Mouse (Mus musculus) adrenal gland, adult 18-20 months (tissue): ENCODE measurements around the gene Sorcs2. TPM values are rescaled to one million over a fixed set of nuclear protein-coding genes. Genes with fewer than 3 reads are reported as not detected.

Source experiments
- DNase-seq, 2 experiments: peaks; one replicate each; pipeline ENCODE4 v3.0.0; 2021 to 2022; ENCODE audit warnings: low spot score in 2 of 2
- long read RNA-seq, 2 experiments: library from polyadenylated mRNA; stranded (forward); transcript quantifications; one replicate each; pipeline ENCODE4 v2.0.0; 2021
- total RNA-seq, 2 experiments: library from RNA; stranded (reverse); gene quantifications; 1 replicate in 1 of 2; 2 replicates in 1 of 2; pipeline ENCODE4 v1.2.3; 2021

The Sorcs2 gene
- total RNA-seq: 10 to 100 TPM; 14.2 to 30.4 TPM
- long read RNA-seq, experiment 1, full-length matches to known transcripts: 11 of 17 reads
- long read RNA-seq, experiment 1, partial matches to known transcripts: 3 of 17 reads
- long read RNA-seq, experiment 1, other reads (novel, unspliced or antisense): 3 of 17 reads
- long read RNA-seq, experiment 2, partial matches to known transcripts: 1 of 7 reads
- long read RNA-seq, experiment 2, other reads (novel, unspliced or antisense): 6 of 7 reads

GRCm38 (mm10) chr5:36397837-36398282, at the start of gene Sorcs2:
Sorcs2 (minus strand) TSS chr5:36398139.
- DNase-seq: peak; percentile 80 to 82

DNA sequence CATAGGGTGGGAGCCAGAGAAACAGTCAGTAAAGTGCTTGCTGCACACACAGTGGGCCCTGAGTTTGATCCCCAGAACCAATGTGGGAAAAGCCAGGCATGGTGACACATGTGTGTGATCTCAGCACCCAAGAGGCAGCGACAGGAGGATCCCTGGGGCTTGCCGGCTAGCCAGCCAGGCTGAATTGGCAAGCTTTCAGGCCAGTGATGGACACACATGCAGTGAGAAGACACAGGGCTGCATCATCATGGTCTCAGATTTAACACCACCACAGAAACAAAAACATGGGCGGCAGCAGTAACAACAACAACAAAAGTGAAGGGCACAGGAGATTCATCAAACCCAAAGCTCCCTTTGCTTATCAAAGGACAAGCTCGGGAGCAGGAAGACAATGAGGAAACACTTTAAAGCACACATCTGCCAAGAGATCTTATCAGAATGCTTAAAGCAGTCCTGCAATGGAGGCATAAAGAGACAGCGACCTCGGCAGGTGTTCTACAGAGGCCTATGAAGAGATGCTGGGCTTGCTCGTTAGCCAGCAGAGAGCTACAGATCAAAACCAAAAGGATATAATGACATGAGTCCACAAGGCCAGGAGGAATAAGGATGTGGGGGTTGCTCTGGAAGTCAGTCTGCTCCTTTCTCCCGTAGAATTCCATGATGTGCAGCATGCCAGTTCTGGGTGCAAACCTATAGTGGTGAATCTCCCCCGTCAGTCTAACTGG, 48.4 kb upstream of the Sorcs2 start:
- DNase-seq: no peak

- DNase-seq: no peak
These were observed 47.1 kb upstream of the Sorcs2 start for GRCm38 (mm10) chr5:36445028-36445427.

- DNase-seq: no peak
These were observed 46.7 kb upstream of the Sorcs2 start for GRCm38 (mm10) chr5:36444611-36445010.

GRCm38 (mm10) chr5:36440741-36441140, 42.8 kb upstream of the Sorcs2 start:
- no peak for DNase-seq

GRCm38 (mm10) chr5:36436858-36437257, 38.9 kb upstream of the Sorcs2 start:
- no peak for DNase-seq

- no peak for DNase-seq
These were observed 36.5 kb upstream of the Sorcs2 start for GRCm38 (mm10) chr5:36434398-36434967.

- DNase-seq: no peak
These were observed 33.8 kb upstream of the Sorcs2 start for GRCm38 (mm10) chr5:36431711-36432110.

DNA sequence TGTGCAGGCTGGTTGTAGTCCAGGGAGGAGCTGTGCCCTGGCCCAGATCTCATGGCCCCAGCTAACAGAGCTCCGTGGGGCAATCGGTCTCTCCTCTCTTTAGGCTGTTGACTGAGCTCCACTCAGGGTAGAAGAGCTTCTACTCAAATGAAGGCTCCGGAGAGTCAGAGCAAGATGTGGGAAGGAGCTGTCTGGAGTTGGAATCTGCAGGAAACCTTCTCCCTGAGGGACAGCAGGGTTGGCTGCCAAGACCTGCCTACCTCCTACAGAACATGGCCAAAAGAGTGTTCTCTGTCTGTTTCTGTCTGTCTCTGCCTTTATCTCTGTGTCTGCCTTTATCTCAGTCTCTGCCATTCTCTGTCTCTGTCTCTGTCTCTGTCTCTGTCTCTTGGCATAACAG, 31.6 kb upstream of the Sorcs2 start:
- no peak for DNase-seq

DNA sequence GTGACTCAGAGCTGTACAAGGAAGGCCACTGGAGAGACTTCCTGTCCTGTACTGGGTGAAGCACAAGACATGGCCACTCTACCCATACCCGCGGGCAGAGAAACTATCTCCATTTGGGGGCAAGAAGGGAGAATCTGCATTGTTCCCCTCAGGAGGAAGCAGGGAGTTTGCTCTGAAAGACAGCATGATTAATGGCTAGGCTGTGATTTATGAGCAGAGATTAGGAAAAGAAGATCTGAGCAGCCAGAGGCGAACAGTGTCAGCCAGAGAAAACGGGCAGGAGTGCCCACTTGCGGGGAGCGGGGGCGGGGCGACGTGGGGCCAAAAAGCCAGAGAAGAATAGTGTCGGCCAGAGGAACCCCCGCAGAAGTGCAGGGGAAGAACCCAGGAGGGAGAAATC, 29.9 kb upstream of the Sorcs2 start:
- DNase-seq: peak in 1 of 2 experiments; percentile 39

DNA sequence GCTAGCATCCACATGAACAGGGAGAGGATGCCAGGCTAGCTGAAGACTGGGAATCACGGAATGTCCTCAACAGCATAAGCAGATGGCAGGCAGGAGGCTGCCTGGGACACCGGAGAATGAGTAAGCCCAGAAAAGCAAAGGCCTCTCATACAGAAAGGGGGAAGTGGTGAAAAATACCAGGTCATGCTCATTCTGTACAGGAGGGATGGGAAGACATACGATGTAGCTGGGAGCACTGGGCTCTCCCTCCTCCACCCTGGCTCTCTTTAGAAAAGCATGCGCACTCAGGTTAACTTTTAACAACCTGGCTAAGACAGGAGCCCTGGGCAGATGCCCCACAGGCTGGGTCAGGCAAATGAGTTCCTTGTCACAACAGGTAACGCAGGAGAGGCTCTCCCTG, 28.5 kb upstream of the Sorcs2 start:
- no peak for DNase-seq

- DNase-seq: no peak
These were observed 26.7 kb upstream of the Sorcs2 start for GRCm38 (mm10) chr5:36424676-36425075.

DNA sequence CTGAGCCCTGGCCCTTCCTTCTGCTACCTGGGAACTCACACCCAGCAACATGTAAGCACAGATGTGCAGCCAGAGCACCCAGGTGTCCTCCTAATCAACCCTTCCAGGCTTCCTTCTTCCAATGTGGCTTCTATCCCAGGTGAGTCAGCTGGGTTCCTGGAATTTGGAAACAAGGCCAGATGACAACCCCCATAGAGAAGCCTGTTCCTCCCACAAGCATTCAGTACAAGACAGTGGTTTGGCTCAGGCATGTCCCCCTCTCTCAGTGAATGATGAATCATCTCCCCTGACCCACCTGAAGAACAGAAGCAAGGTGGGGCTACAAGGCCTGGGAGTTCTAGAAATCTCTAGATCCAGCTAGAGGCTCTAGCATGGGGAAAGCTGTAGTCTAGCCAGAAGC, 24.8 kb upstream of the Sorcs2 start:
- DNase-seq: no peak

DNA sequence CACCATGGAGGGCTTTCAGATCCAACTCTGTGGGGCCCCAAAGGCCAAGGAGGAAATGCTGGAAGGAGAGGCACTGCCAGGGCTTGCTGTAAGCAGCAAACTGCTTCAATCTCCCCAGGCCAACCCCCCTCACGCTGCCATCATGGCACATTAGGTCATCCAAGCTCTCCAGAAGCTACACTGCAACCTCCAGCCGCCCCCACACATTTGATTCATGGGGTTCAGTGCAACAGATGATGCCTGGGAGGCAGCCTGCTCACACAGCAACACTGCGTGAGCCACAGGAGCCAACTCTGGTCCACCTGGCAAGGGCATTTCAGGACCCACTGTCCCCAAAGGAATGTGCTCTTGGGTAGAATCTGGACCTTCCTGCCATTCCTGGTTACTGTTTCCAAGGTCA, 21.9 kb upstream of the Sorcs2 start:
- DNase-seq: no peak

DNA sequence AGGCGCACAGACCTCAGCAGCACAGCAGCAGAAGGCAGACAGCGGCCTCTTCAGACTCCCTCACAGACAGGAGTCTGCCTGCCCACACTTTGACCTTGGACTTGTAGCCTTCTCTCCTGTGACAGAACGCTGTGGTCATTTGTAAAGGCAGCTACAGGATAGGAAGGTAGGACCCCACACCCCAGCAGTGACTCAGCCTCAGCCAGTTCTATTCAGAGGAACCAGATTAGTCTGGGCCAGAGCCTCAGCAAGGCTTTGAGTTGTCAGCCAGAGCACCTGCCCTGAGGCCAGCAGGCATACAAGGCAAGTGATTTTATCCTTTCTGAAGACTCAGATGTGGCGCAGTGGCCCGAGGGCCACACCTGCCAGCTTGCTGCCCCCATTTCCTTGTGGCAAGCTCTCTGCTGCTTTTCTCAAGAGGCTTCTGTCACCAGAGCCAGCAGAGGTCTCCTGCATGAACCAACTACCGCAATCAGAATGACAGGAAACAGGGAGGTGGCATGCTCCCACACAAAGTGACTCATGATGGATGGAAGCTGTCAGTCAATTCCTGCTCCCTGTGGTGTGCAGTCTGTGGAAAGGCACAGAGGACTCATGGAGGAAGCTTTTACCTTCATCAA, 16.9 kb upstream of the Sorcs2 start:
- no peak for DNase-seq

DNA sequence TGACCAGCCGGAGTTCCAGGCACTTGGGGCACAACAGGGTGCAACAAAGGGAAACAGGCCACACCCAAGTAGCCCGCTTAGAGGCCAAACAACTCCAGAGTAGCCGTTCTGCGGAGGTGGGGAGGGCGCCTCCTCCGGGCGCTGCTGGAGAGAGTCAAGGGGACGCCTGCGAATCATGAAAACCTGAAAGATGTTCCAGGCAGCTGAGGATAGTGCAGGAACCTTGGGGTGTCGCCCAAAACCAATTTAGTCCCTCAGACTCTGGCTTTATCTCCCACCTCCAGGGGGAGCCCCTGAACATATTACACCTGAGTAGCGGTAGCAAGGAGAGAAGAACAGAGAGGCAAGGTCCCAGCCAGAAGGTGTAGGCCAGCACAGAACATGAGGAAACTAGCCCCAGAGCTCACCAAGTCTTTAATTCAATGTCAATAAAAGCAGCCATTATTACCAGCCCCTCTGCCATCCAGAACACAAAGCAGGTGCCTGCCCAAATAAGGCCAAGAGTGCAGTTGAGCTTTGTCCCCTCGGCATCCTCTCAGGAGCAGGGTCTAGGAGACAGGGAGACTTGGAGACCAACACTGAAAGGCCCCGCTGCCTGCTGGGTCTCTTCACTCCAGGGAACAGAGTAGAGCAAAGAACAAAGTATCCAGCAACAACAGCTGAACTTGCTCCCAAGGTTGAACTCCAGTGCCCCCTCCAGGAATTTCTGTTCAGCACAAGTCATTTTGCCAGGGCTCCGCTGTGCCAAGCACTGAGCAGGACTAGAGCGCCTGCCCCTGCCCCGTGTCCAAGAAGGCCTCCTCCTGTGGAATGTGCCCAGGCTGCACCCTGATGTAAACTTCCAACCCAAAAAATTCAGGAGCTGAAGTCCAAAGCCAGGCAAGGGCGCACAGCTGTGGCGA, 775 bp upstream of the Sorcs2 start:
- DNase-seq: peak; percentile 53 to 66

- DNase-seq: no peak
These were observed 567 bp downstream of the Sorcs2 start for GRCm38 (mm10) chr5:36397384-36397759.

DNA sequence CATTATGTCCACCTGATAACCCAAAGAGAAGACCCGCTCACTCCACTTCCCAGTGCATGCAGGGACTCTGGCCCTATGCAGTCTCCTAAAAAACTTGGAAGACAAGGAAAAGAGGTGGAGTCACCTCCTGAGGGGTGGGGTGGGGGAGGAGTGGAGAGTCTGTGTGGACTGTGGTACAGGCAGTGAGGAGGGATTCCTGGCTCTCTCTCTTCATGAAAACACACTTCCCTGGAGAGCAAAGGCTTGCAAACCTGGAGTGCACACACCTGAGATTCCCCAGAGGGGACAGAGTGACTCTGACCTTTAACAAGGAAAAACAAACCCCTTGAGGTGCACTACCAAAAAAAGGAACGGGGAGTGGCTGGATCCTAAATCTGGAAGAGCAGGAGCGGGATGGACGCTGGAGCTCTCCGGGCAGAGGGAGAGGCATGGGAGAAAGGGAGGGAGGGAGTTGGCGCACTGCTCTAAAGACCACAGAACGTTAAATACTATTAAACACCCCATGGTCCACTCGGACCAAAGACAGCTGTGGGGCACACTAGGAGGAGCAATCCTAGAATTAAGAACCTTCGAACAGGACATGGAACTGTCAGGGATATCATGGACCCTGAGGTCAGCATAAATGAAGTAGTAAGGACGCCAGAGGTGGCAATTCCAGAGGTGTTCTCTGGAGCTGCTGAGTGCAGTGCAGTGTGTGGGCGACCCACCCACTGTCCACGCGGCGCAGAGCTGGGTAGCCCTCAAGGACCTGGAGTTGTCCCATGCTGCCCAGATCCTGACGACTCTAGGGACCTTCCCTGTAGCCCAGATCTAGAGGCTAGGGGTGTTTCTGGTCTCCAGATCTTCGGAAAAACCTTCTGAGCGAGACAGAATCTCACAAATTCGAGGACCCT, 1.2 kb downstream of the Sorcs2 start:
- no peak for DNase-seq

- DNase-seq: peak; percentile 68 to 72
These were observed 1.9 kb downstream of the Sorcs2 start for GRCm38 (mm10) chr5:36396011-36396410.
